Mouse (Mus musculus): ENCODE data around the gene Hk2. TPM values are rescaled to one million over a fixed set of nuclear protein-coding genes. Genes with fewer than 3 reads are reported as not detected.

The Hk2 gene
- polyA plus RNA-seq, 1 experiment from 2014 or later, result 25.4 TPM

- H3K9ac ChIP-seq, result no peak overlapping the region
- no peak overlapping the region for H3K4me2 ChIP-seq
- H3K27ac ChIP-seq, result no peak overlapping the region
- H3K4me1 ChIP-seq, result peaks cover 4% of the 10 kb centered on the region; the same call in 1 of the 2 replicates
- no peaks in the 10 kb centered on the region for H3K27me3 ChIP-seq
- H3K36me3 ChIP-seq, result peaks cover 53% of the 10 kb centered on the region
- WGBS, result 92% methylated on average over 27 of the region's 27 CpGs
- H3K4me3 ChIP-seq, result no peak overlapping the region
- no peaks in the 10 kb centered on the region for H3K9me3 ChIP-seq
- ATAC-seq (ENCODE audit: insufficient number of reproducible peaks, low FRiP score, low TSS enrichment, low read depth), result no peak
Observed at GRCm38 (mm10) chr6:82737634-82738540, 36.4 kb downstream of the Hk2 start.

- H3K36me3 ChIP-seq, result peaks cover 54% of the 10 kb centered on the region
- H3K27me3 ChIP-seq, result no peaks in the 10 kb centered on the region
- 89% methylated on average over 25 of the region's 25 CpGs for whole genome bisulfite sequencing
- no peaks in the 10 kb centered on the region for H3K9me3 ChIP-seq
- H3K9ac ChIP-seq, result no peak overlapping the region
- no peak for ATAC-seq (ENCODE audit: insufficient number of reproducible peaks, low FRiP score, low TSS enrichment, low read depth)
- no peak overlapping the region for H3K27ac ChIP-seq
- H3K4me1 ChIP-seq, result peaks cover 4% of the 10 kb centered on the region; the same call in 1 of the 2 replicates
- no peak overlapping the region for H3K4me3 ChIP-seq
- H3K4me2 ChIP-seq, result no peak overlapping the region
Observed at GRCm38 (mm10) chr6:82736626-82737600, 37.3 kb downstream of the Hk2 start.

GRCm38 (mm10) chr6:82735347-82735746 lies 38.9 kb downstream of the Hk2 start:
- no peak overlapping the region for H3K9ac ChIP-seq
- WGBS, result 82% methylated on average over 7 of the region's 7 CpGs
- no peak overlapping the region for H3K27ac ChIP-seq
- no peaks in the 10 kb centered on the region for H3K9me3 ChIP-seq
- H3K27me3 ChIP-seq, result no peaks in the 10 kb centered on the region
- H3K4me3 ChIP-seq, result no peak overlapping the region
- peaks cover 65% of the 10 kb centered on the region for H3K36me3 ChIP-seq
- H3K4me1 ChIP-seq, result peaks cover 1% of the 10 kb centered on the region; the same call in 1 of the 2 replicates
- ATAC-seq (ENCODE audit: insufficient number of reproducible peaks, low FRiP score, low TSS enrichment, low read depth), result no peak
- no peak overlapping the region for H3K4me2 ChIP-seq

GRCm38 (mm10) chr6:82728635-82729034 lies 45.6 kb downstream of the Hk2 start:
- Histone ChIP-seq H3K4me1 (peaks cover 4% of the 10 kb centered on the region; the same call in 1 of the 2 replicates), H3K4me3 (no peak overlapping the region), H3K27me3 (no peaks in the 10 kb centered on the region), H3K27ac (no peak overlapping the region), H3K4me2 (no peak overlapping the region), H3K9me3 (no peaks in the 10 kb centered on the region), H3K36me3 (peaks cover 65% of the 10 kb centered on the region), H3K9ac (no peak overlapping the region)
- ATAC-seq (ENCODE audit: insufficient number of reproducible peaks, low FRiP score, low TSS enrichment, low read depth), result no peak
- 92% methylated on average over 21 of the region's 21 CpGs for WGBS

GRCm38 (mm10) chr6:82727206-82727605 lies 47.0 kb downstream of the Hk2 start:
- Histone ChIP-seq H3K9ac (no peak overlapping the region), H3K36me3 (peaks cover 61% of the 10 kb centered on the region), H3K4me2 (no peak overlapping the region), H3K27me3 (no peaks in the 10 kb centered on the region), H3K9me3 (no peaks in the 10 kb centered on the region), H3K27ac (no peak overlapping the region), H3K4me3 (no peak overlapping the region), H3K4me1 (peaks cover 12% of the 10 kb centered on the region)
- ATAC-seq (ENCODE audit: insufficient number of reproducible peaks, low FRiP score, low TSS enrichment, low read depth), result no peak
- WGBS, result 91% methylated on average over 13 of the region's 13 CpGs

- no peak overlapping the region for H3K4me3 ChIP-seq
- 36% methylated on average over 5 of the region's 5 CpGs for WGBS
- peak overlapping the region; percentile 43; the same call in 1 of the 2 replicates for H3K27ac ChIP-seq
- H3K9ac ChIP-seq, result no peak overlapping the region
- peaks cover 34% of the 10 kb centered on the region for H3K36me3 ChIP-seq
- H3K4me2 ChIP-seq, result no peak overlapping the region
- H3K4me1 ChIP-seq, result peaks cover 12% of the 10 kb centered on the region
- no peaks in the 10 kb centered on the region for H3K27me3 ChIP-seq
- no peaks in the 10 kb centered on the region for H3K9me3 ChIP-seq
- ATAC-seq (ENCODE audit: insufficient number of reproducible peaks, low FRiP score, low TSS enrichment, low read depth), result no peak
Observed at GRCm38 (mm10) chr6:82723321-82723720, 50.9 kb downstream of the Hk2 start.

- no peak overlapping the region for H3K4me3 ChIP-seq
- 72% methylated on average over 4 of the region's 4 CpGs for WGBS
- H3K4me1 ChIP-seq, result 0 out of 2 replicates have a peak, but pooled peaks cover 4% of the 10 kb centered on the region
- no peaks in the 10 kb centered on the region for H3K9me3 ChIP-seq
- H3K36me3 ChIP-seq, result no peaks in the 10 kb centered on the region
- H3K27me3 ChIP-seq, result no peaks in the 10 kb centered on the region
- no peak overlapping the region for H3K4me2 ChIP-seq
- no peak overlapping the region for H3K9ac ChIP-seq
- no peak overlapping the region for H3K27ac ChIP-seq
- ATAC-seq (ENCODE audit: insufficient number of reproducible peaks, low FRiP score, low TSS enrichment, low read depth), result no peak
Observed at GRCm38 (mm10) chr6:82716126-82716525, 58.1 kb downstream of the Hk2 start.

GRCm38 (mm10) chr6:82715653-82716052 lies 58.6 kb downstream of the Hk2 start:
- H3K27ac ChIP-seq, result 0 out of 2 replicates have a peak overlapping the region, but pooled peaks have one; percentile 11
- H3K4me2 ChIP-seq, result no peak overlapping the region
- 0 out of 2 replicates have a peak, but pooled peaks cover 4% of the 10 kb centered on the region for H3K4me1 ChIP-seq
- no peaks in the 10 kb centered on the region for H3K36me3 ChIP-seq
- 65% methylated on average over 3 of the region's 3 CpGs for WGBS
- ATAC-seq (ENCODE audit: insufficient number of reproducible peaks, low FRiP score, low TSS enrichment, low read depth), result no peak
- H3K4me3 ChIP-seq, result no peak overlapping the region
- H3K9ac ChIP-seq, result no peak overlapping the region
- no peaks in the 10 kb centered on the region for H3K27me3 ChIP-seq
- no peaks in the 10 kb centered on the region for H3K9me3 ChIP-seq

GRCm38 (mm10) chr6:82715253-82715652 lies 59.0 kb downstream of the Hk2 start:
- Histone ChIP-seq H3K27ac (0 out of 2 replicates have a peak overlapping the region, but pooled peaks have one; percentile 11), H3K4me3 (no peak overlapping the region), H3K9me3 (no peaks in the 10 kb centered on the region), H3K9ac (no peak overlapping the region), H3K27me3 (no peaks in the 10 kb centered on the region), H3K4me1 (0 out of 2 replicates have a peak, but pooled peaks cover 4% of the 10 kb centered on the region), H3K36me3 (no peaks in the 10 kb centered on the region), H3K4me2 (no peak overlapping the region)
- ATAC-seq (ENCODE audit: insufficient number of reproducible peaks, low FRiP score, low TSS enrichment, low read depth), result no peak
- WGBS, result 62% methylated on average over 6 of the region's 6 CpGs

- no peak overlapping the region for H3K27ac ChIP-seq
- WGBS, result 71% methylated on average over 5 of the region's 5 CpGs
- no peak overlapping the region for H3K9ac ChIP-seq
- 0 out of 2 replicates have a peak, but pooled peaks cover 4% of the 10 kb centered on the region for H3K4me1 ChIP-seq
- no peak for ATAC-seq (ENCODE audit: insufficient number of reproducible peaks, low FRiP score, low TSS enrichment, low read depth)
- H3K36me3 ChIP-seq, result no peaks in the 10 kb centered on the region
- H3K27me3 ChIP-seq, result no peaks in the 10 kb centered on the region
- no peaks in the 10 kb centered on the region for H3K9me3 ChIP-seq
- no peak overlapping the region for H3K4me2 ChIP-seq
- no peak overlapping the region for H3K4me3 ChIP-seq
Observed at GRCm38 (mm10) chr6:82714841-82715240, 59.4 kb downstream of the Hk2 start.

GRCm38 (mm10) chr6:82714243-82714642 lies 60.0 kb downstream of the Hk2 start:
- Histone ChIP-seq H3K36me3 (no peaks in the 10 kb centered on the region), H3K27ac (no peak overlapping the region), H3K4me1 (0 out of 2 replicates have a peak, but pooled peaks cover 4% of the 10 kb centered on the region), H3K9me3 (no peaks in the 10 kb centered on the region), H3K4me3 (no peak overlapping the region), H3K9ac (no peak overlapping the region), H3K27me3 (no peaks in the 10 kb centered on the region), H3K4me2 (no peak overlapping the region)
- WGBS, result 8% methylated on average over 3 of the region's 3 CpGs
- no peak for ATAC-seq (ENCODE audit: insufficient number of reproducible peaks, low FRiP score, low TSS enrichment, low read depth)
